Mouse (Mus musculus): Measurements from ENCODE around the gene Tubg2.

- TF ChIP-seq POLR2A (IDR thresholded peaks at IDR 0.05; ENCODE audit: borderline replicate concordance, extremely low read depth, low read depth, low read length) (no peak), CTCF (IDR thresholded peaks at IDR 0.05; ENCODE audit: insufficient read depth, low read length) (no peak)
Measured at GRCm38 (mm10) chr11:101181961-101182360, 26.3 kb downstream of the Tubg2 start.

Measured in lung, adult 2 months (tissue).